Mouse (Mus musculus) CH12.LX (cell line): ENCODE results near the gene Ciz1. TPM values are rescaled to one million over a fixed set of nuclear protein-coding genes. Genes with fewer than 3 reads are reported as not detected.
A peak's percentile ranks its signal among the peaks of the same experiment; 100 is the strongest.

ENCODE experiments used
- DNase-seq: peaks from one replicate; pipeline ENCODE4 v3.0.0-alpha.2; 2013; ENCODE audit errors: extremely low read depth
- H3K27ac ChIP-seq: 2 replicates; pipeline ENCODE4 v1.5.1; 2012; ENCODE audit warnings: low read depth, mild to moderate bottlenecking, control low read depth, moderate library complexity; ENCODE audit not compliant: insufficient read depth
- H3K27me3 ChIP-seq: replicated peaks from 2 replicates; pipeline ENCODE3; 2012; ENCODE audit warnings: inconsistent platforms
- H3K36me3 ChIP-seq, 2 experiments: replicated peaks in 1 of 2; 2 replicates each; pipeline versions ENCODE3 to v1.6.1; 2012; ENCODE audit warnings: inconsistent platforms in 1 of 2, low read length in 1 of 2, mild to moderate bottlenecking in 1 of 2, mixed read lengths in 1 of 2, moderate library complexity in 1 of 2; ENCODE audit not compliant: control insufficient read depth in 1 of 2, insufficient read depth in 1 of 2
- H3K4me1 ChIP-seq, 2 experiments: 2 replicates each; pipeline ENCODE4 v1.6.1; 2012; ENCODE audit warnings: inconsistent platforms in 1 of 2, moderate library complexity in 1 of 2; ENCODE audit not compliant: insufficient read depth in 2 of 2, control insufficient read depth in 1 of 2
- H3K4me2 ChIP-seq: 2 replicates; pipeline ENCODE4 v1.6.1; 2012; ENCODE audit warnings: low read depth, mild to moderate bottlenecking, control low read depth; ENCODE audit not compliant: poor library complexity, insufficient read depth, severe bottlenecking
- H3K4me3 ChIP-seq, 3 experiments: fragments of 150-350 bp in 1 of 3; sonication (generic) in 1 of 3; replicated peaks in 1 of 3; 2 replicates each; pipeline versions ENCODE3 to v1.5.1; 2011 to 2012; ENCODE audit warnings: low read depth in 2 of 3, low read length in 2 of 3, mild to moderate bottlenecking in 2 of 3, moderate library complexity in 2 of 3, control low read depth in 1 of 3, improper control_type of control experiment in 1 of 3, inconsistent platforms in 1 of 3, mixed read lengths in 1 of 3; ENCODE audit not compliant: poor library complexity in 1 of 3
- H3K79me2 ChIP-seq: replicated peaks from 2 replicates; pipeline ENCODE4 v1.6.1; 2012; ENCODE audit warnings: mild to moderate bottlenecking, moderate library complexity; ENCODE audit not compliant: control insufficient read depth, poor library complexity, insufficient read depth, severe bottlenecking; ENCODE audit errors: extremely low read depth
- H3K9ac ChIP-seq: 2 replicates; pipeline ENCODE4 v1.6.1; 2012; ENCODE audit warnings: low read depth, mild to moderate bottlenecking, control low read depth, moderate library complexity; ENCODE audit not compliant: insufficient read depth
- H3K9me3 ChIP-seq: replicated peaks from 2 replicates; pipeline ENCODE3; 2012; ENCODE audit warnings: low read length, inconsistent platforms, mixed read lengths
- CHD1 ChIP-seq: IDR thresholded peaks from 2 replicates; pipeline ENCODE4 v1.6.1; 2012; ENCODE audit warnings: low read depth, low read length, improper control_type of control experiment, inconsistent platforms
- CTCF ChIP-seq, 2 experiments: IDR thresholded peaks in 1 of 2; conservative IDR thresholded peaks in 1 of 2; 2 replicates each; pipeline ENCODE4 v1.5.1; 2011 to 2012; ENCODE audit warnings: low read depth in 2 of 2, low read length in 2 of 2, improper control_type of control experiment in 1 of 2, inconsistent platforms in 1 of 2, mild to moderate bottlenecking in 1 of 2, moderate library complexity in 1 of 2
- ELF1 ChIP-seq: IDR thresholded peaks from 2 replicates; pipeline ENCODE4 v1.6.1; 2014; ENCODE audit warnings: low read depth, mild to moderate bottlenecking, inconsistent platforms, low read length, improper control_type of control experiment
- EP300 ChIP-seq: IDR thresholded peaks from 2 replicates; pipeline ENCODE4 v1.6.1; 2011; ENCODE audit warnings: low read length, improper control_type of control experiment
- ETS1 ChIP-seq: conservative IDR thresholded peaks from 2 replicates; pipeline ENCODE4 v1.6.1; 2012; ENCODE audit warnings: low read depth, mild to moderate bottlenecking, inconsistent platforms, low read length, improper control_type of control experiment, moderate library complexity
- GABPA ChIP-seq: IDR thresholded peaks from 2 replicates; pipeline ENCODE4 v1.6.1; 2012; ENCODE audit warnings: low read depth, low read length, improper control_type of control experiment, inconsistent platforms; ENCODE audit not compliant: insufficient replicate concordance
- MAFK ChIP-seq: IDR thresholded peaks from 2 replicates; pipeline ENCODE4 v1.6.1; 2011; ENCODE audit warnings: low read length, improper control_type of control experiment; ENCODE audit not compliant: insufficient replicate concordance
- MAZ ChIP-seq: IDR thresholded peaks from 2 replicates; pipeline ENCODE4 v1.6.1; 2012; ENCODE audit warnings: low read depth, mild to moderate bottlenecking, inconsistent platforms, low read length, improper control_type of control experiment, moderate library complexity
- MEF2A ChIP-seq: IDR thresholded peaks from 2 replicates; pipeline ENCODE4 v1.6.1; 2014; ENCODE audit warnings: low read depth, mild to moderate bottlenecking, inconsistent platforms, low read length, improper control_type of control experiment, borderline replicate concordance
- MXI1 ChIP-seq: IDR thresholded peaks from 2 replicates; pipeline ENCODE4 v1.6.1; 2011; ENCODE audit warnings: mild to moderate bottlenecking, low read depth, low read length, improper control_type of control experiment
- MYC ChIP-seq: IDR thresholded peaks from 2 replicates; pipeline ENCODE4 v1.6.1; 2011; ENCODE audit warnings: low read depth, mild to moderate bottlenecking, improper control_type of control experiment, low read length
- NRF1 ChIP-seq: IDR thresholded peaks from 2 replicates; pipeline ENCODE4 v1.6.1; 2014; ENCODE audit warnings: low read depth, mild to moderate bottlenecking, inconsistent platforms, low read length, improper control_type of control experiment, moderate library complexity
- RCOR1 ChIP-seq: conservative IDR thresholded peaks from 2 replicates; pipeline ENCODE4 v1.6.1; 2012; ENCODE audit warnings: low read depth, mild to moderate bottlenecking, inconsistent platforms, low read length, improper control_type of control experiment
- TCF12 ChIP-seq: IDR thresholded peaks from 2 replicates; pipeline ENCODE4 v1.6.1; 2014; ENCODE audit warnings: low read depth, mild to moderate bottlenecking, inconsistent platforms, low read length, improper control_type of control experiment
- UBTF ChIP-seq: IDR thresholded peaks from 2 replicates; pipeline ENCODE4 v1.6.1; 2012; ENCODE audit warnings: low read depth, mild to moderate bottlenecking, inconsistent platforms, low read length, improper control_type of control experiment, moderate library complexity
- USF1 ChIP-seq: IDR thresholded peaks from 2 replicates; pipeline ENCODE4 v1.6.1; 2014; ENCODE audit warnings: low read depth, mild to moderate bottlenecking, inconsistent platforms, low read length, improper control_type of control experiment
- ZC3H11A ChIP-seq: IDR thresholded peaks from 2 replicates; pipeline ENCODE4 v1.6.1; 2012; ENCODE audit warnings: low read depth, mild to moderate bottlenecking, inconsistent platforms, low read length, improper control_type of control experiment
- ZMIZ1 ChIP-seq: IDR thresholded peaks from 2 replicates; pipeline ENCODE4 v1.6.1; 2012; ENCODE audit warnings: low read depth, mild to moderate bottlenecking, inconsistent platforms, low read length, improper control_type of control experiment
- ZNF384 ChIP-seq: IDR thresholded peaks from 2 replicates; pipeline ENCODE4 v1.6.1; 2012; ENCODE audit warnings: low read depth, low read length, improper control_type of control experiment, inconsistent platforms
- dilution Hi-C: fragments of 300-500 bp; cut with MboI; formaldehyde crosslinking; loops from 2 replicates; pipeline ENCODE4 v1.14.3; 2020; ENCODE audit warnings: low sequenced_read_pairs; ENCODE audit not compliant: extremely low pct_unique_long_range_greater_than_20kb, extremely low pct_ligation_motif_present
- in situ Hi-C: fragments of 300-500 bp; cut with MboI; formaldehyde crosslinking; loops from 3 replicates; pipeline ENCODE4 v1.14.3; 2019; ENCODE audit warnings: low sequenced_read_pairs, low pct_ligation_motif_present, low pct_unique_long_range_greater_than_20kb, mixed read lengths
- polyA plus RNA-seq: library from polyadenylated mRNA; unstranded; fragments of >175 nt; gene quantifications from 2 replicates; pipeline ENCODE4 v1.2.1, GENCODE M21; 2012; ENCODE audit warnings: low read depth; ENCODE audit not compliant: insufficient read length
- total RNA-seq, 2 experiments: library from RNA; depleted of rRNA; stranded (reverse); fragments of 300-350 nt in 1 of 2; fragments of >200 nt in 1 of 2; gene quantifications; 2 replicates each; pipeline ENCODE4 v1.2.3; 2012 to 2014

Gene Ciz1
- total and polyA plus RNA-seq, 3 experiments = 8.1 to 47.3 (median 20.4) TPM

GRCm38 (mm10) chr2:32312318-32312964 lies 39.7 kb upstream of the Ciz1 start:
- dilution Hi-C loops (no loop called here), in situ Hi-C loops (no loop called here)
- Histone ChIP-seq H3K79me2 (no peaks in the 10 kb centered on the region), H3K9me3 (no peaks in the 10 kb centered on the region), H3K4me3 (no peak overlapping the region), H3K36me3 (peaks cover 8 to 22% of the 10 kb centered on the region in 2 experiments), H3K4me2 (peak overlapping the region; percentile 30; the same call in 1 of the 2 replicates), H3K27ac (no peak overlapping the region), H3K27me3 (peaks cover 28% of the 10 kb centered on the region), H3K4me1 (peaks cover 22 to 31% of the 10 kb centered on the region in 2 experiments), H3K9ac (0 out of 2 replicates have a peak overlapping the region, but pooled peaks have one; percentile 22)
- TF ChIP-seq TCF12 (no peak), EP300 (no peak)
- DNase-seq = no peak

- in situ Hi-C loops (no loop called here), dilution Hi-C loops (no loop called here)
- H3K27me3 ChIP-seq = peaks cover 43% of the 10 kb centered on the region
- H3K79me2 ChIP-seq = no peaks in the 10 kb centered on the region
- H3K9ac ChIP-seq = no peak overlapping the region
- H3K4me2 ChIP-seq = no peak overlapping the region
- H3K9me3 ChIP-seq = no peaks in the 10 kb centered on the region
- H3K4me3 ChIP-seq = no peak overlapping the region
- peaks cover 22 to 34% of the 10 kb centered on the region in 2 experiments for H3K4me1 ChIP-seq
- H3K36me3 ChIP-seq = peaks cover 0 to 3% of the 10 kb centered on the region in 2 experiments
- DNase-seq = no peak
- TF ChIP-seq ZMIZ1 (no peak), RCOR1 (no peak), MYC (no peak), MAFK (no peak), CTCF (conservative IDR thresholded peaks at IDR 0.05 in 1 of 2, IDR thresholded peaks at IDR 0.05 in 1 of 2; ENCODE audit: low read depth in 2 of 2, low read length in 2 of 2) (no peak), MXI1 (no peak), UBTF (no peak), TCF12 (no peak), ZC3H11A (no peak), CHD1 (no peak), ZNF384 (no peak), MEF2A (no peak), USF1 (no peak), GABPA (no peak), NRF1 (no peak), MAZ (no peak), ELF1 (no peak), ETS1 (no peak)
- no peak overlapping the region for H3K27ac ChIP-seq
These were observed 37.3 kb upstream of the Ciz1 start for GRCm38 (mm10) chr2:32314831-32315230.
